Mouse (Mus musculus) ovary, postnatal 36 days (tissue): ENCODE measurements around the gene Smc1a.
A peak's percentile ranks its signal among the peaks of the same experiment; 100 is the strongest.

Experiments used
- DNase-seq: peaks from one replicate; pipeline ENCODE4 v3.0.0; 2022; ENCODE audit warnings: low spot score, mixed read lengths

Smc1a gene

DNA sequence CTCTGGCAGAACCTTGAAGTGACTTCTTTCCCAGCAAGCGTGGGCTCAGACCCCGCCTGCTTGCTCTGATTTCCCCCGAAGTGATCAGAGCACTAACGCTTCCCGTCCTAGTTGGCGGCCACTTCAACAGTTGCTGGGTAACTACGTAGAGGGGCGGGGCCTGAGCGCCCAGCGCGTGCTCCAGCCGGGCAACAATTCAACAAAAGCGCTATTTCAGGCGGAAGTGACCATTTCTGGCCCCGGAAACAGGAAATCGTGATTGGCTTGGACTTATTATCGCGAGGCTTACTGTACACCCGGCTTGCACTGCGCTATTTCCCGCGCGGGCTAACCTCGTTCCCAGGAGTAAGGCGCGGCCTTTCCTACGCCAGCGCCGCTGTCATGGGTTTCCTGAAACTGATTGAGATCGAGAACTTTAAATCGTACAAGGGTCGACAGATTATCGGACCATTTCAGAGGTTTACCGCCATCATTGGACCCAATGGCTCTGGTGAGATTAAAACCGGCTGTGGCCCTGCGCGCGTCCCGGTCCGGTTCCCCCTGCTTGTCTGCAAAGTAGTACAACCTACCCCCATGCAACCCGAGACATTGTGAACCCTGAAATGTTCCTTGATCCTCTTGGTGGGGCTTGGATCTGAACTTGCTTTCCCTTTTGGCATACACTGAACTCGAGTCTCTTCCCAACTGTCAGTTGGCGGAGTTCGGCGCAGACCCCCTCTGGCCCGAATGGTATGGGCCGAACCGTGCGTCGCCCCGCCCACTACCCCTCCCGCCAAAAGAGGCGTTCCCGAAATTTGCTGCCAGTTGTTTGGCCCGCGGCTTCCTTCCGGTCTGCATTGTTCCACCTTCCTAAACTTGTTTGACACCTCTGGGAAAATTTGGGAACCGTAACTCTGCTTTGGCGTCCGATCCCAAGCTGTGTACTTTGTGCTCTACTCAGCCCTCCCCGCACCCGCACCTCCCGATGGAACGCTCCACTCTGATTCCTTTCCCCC, at the start of gene Smc1a, which contains the start of gene Ribc1:
Smc1a (plus strand) TSS at position 278 of the 995 bp plus-strand sequence.
Ribc1 (minus strand) TSS at position 145 of the 995 bp plus-strand sequence.
- peak; percentile 85 for DNase-seq

DNA sequence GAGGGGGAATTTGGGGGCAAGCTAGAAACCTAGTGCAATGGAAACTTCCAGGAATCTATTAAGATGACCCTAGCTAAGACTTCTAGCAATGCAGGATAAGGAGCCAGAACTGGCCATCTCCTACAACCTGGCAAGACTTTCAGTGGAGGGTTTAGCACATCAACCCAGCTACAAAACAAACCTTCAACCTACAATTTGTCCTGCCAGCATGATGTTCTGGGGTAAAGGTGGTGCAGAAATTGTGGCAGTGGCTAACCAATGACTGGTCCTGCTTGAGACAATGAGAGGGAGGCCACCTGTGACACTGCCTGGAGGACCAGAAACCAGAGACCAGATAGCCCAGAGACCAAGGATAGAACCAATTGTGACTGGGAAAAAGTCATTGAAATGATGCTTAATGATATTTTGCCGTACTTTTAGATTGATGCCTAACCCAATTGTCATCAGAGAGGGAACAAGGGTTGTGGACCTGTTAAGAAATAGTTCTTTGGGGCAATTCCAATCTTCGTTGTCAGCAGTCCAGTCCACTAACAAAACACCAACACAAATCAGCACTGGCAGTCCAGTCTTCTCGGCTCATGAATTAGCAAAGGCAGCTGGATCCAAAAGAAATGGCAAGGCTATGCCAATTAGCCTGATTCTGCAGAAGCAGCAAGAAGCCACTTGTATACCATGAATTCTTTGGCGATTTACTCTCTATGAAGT, 17.1 kb upstream of the Smc1a start:
- no peak for DNase-seq

DNA sequence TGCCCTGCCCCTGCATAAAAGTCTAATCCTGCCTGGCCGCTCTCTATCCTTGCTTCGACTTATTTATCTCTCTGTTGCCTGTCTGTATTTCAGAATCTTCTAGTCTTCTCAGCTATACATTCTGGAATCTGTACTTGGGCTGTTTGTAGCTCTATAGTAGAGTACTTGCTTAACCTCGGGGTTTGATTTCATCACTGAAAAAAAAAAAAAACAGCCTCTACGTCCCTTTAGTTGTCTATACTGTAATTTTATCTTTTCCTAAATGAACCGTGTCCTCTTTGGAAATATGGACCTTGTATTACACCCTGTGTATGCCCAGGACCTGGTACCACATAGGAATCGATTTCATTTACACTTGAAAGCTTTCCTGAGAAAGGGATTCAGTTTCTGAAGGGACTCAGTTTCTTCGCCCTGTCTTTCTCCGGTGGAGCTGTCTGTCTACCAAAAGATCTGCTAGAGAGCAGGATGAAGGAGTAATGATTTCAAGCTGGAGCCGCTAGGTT, 15.0 kb upstream of the Smc1a start:
- DNase-seq = no peak

DNA sequence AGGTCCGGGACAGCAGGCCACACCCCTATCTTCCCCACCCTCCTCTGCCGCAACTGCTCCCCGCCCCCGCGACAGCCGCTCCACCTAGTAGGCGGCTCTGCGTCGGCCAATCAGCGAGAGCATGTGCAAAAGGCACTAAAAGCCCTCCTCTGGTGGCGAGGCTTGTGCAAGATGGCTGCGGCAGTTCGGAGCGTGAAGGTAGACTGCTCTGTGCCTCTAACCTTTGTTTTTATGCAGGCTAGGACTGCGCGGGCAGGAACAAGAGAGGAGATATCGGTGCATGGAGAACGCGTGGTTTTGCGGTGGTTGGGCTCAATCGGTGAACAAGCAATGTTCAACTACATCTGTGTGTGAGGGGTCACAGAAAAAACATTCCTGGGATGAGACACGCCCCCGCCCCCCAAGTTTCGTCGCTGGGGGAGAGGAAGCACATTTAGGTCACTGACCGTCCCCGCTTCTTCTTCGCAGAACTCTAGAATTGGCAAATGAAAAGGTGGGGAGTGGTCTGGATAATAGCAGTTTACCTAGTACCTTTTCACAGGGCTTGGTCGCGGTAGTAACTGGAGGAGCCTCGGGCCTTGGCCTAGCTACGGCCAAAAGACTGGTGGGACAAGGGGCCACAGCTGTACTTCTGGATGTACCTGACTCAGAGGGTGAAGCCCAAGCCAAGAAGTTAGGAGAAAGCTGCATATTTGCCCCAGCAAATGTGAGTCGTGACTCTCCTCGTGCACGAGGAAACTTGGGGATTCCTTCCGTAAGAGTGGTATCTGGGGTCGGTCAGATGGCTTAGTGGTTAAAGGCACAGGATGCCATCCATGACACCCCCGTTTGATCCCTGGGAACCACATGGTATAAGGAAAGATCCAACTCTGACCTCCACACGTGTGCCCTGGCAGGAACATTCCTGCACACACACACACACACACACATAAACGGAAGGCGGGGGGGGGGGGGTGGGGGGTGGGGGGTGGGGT, 14.2 kb upstream of the Smc1a start, which contains the start of gene Hsd17b10:
Hsd17b10 (plus strand) TSS at position 109 of the 974 bp plus-strand sequence.
- DNase-seq = peak; percentile 84

DNA sequence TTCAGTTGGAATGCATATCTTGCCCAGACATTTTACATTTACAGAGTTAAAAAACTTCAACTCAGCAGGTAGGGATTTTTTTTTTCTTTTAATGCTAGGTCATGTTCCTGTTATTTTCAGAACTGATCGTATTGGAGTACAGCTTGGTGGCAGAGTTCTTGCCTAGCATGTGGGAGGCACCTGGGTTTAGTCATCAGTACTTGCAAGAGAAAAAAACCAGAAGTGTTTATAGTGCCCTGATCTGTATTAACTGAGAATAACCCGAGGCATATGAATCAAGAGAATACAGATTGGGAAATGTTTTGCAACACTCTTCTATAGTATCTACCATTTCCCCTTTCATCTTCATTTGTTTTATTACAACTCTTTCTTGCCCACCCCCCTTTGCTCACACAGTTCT, 13.4 kb upstream of the Smc1a start:
- DNase-seq = no peak

DNA sequence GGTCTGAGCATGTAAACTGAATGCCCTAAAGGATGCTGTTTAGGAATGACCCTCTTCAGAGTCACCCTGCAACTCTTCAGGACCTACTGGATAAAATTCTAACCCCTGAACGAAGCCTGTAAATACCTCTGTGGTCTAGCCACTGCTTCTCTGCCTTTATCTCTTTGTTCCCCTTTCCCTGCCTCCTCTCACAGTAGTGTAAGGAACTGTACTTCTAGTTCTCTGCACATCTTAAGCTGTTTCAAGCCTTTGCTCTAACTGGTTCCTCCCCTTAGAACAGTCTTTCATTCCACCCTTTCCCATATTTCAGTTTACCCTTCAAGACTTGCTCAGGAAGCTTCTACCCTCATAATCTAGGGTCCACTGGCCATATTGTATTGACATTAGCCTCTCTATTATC, 8.4 kb upstream of the Smc1a start:
- DNase-seq = no peak

DNA sequence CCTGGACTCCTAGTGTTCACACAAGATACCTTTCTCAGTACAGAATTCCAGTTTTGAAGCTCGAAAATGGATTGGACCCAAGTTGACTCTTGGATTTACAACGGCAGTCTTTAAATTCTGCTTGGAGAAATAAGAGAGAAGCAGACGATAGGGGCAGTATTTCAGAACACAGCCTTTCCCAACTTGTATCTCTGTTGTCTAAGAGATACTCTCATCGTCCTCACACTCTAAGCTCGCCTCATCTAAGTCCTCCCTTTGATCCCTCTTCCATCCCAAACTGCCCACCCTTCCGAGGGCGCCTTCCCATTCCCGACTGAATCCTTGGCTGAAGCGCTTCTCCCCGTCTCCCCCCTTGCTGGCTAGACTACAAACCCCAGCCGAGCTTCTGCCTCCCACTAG, 477 bp upstream of the Smc1a start:
- DNase-seq = no peak

DNA sequence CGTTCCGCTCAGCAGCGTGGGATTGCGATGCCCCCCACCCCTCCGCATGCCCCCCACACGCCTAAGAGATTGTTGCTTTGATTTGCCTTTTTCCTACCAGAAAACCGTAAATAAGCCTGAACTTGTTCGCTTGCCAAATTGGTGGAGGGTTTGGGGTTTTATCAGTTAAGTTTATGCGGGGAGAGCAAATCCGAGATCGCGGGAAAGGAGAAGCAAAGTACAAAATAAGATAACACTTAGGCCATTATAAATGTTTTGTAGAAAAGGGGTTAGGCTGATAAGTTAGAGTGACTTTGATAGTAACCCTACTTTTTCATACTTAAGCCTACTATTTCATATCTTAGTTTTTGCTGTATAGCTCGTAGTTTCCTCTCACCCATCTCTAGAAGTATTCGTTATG, 958 bp downstream of the Smc1a start:
- no peak for DNase-seq

DNA sequence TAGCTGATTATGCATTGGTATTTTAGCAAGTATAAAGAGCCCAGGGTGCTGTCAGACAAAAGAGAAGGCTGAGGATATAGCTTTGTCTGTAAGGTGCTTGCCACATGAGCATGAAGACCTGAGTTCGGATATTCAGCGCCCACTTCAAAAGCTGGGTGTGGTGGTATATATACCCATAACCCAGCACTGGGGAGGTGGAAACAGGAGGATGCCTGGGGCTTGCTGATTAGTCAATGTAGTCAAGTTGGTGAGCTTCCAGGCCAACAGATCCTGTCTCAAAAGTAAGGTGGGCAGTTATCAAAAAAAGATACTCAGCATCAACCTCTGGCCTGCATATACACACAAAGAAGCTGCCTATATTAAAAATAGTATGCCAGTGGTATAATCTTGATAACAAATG, 3.1 kb downstream of the Smc1a start:
- DNase-seq = no peak

DNA sequence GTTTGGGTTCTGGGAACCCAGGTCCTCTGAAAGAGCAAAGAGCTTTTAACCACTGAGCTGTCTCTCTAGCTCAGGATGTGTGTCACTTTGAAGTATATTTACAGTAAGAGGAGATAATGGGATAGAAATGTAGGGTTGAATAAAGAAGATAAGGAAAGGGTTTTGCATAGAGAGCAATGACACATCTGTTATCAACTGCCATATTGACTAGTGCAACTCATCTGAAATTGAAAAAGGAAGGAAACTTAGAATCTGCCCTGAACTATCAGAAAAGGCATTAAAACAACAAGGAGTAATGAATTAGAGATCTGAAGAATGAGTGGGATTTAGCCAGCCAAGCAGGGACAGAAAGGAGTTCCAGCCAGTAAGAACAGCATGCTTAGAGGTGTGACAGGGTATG, 23.6 kb downstream of the Smc1a start:
- no peak for DNase-seq

DNA sequence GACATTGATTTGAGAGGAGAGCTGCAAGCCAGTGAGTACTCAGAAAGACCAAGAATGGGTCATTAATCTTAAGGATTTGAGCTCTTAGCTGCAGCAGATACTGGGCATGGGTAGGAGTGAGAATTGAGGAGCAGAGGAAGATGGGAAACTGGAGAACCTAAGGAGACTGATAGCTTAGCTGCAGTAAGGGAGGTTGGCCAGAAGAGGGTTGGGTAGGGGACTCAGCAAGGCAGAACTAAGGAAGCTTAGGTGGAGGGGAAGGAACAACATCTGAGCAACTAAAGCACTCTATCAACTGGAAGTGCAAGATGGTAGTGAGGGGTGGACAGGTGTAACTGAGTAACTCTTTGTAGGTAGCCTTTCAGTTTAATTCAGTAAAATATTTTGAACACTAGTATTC, 31.0 kb downstream of the Smc1a start:
- DNase-seq = no peak

DNA sequence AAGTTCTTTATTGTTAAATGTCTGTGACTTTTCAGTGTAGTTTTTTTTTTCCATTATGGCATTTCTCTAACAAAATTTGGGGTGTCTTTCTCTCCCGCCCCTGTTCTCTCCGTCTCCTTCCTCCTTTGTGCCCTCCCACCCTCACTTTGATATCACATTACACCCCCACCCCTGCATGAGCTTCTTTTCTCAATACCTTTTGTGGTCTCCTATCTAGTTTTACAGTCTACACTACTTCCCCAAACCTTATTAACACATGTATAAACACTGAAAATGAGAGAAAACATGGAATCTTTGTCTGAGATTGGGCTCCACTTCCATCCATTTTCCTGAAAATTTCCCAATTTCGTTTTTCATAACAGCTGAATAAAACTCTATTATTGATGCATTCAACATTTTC, 36.3 kb downstream of the Smc1a start:
- no peak for DNase-seq

DNA sequence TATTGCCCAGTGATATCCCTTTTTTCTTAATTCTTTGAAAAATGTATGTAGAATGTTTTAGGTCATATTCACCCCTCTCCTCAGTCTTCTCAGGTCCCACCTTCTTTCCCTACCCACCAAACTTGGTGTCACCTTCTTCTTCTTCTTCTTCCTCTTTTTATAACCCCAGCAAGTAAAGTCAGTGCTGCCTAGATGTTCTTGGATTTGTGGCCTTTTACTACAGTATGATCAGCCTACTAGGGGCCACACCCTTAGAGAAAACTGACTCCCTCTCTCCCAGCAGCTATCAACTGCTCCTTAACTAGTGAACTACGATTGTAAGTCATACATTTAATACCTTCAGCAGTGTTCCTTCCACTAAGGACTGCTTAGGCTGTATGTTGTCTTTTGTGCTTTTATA, 37.9 kb downstream of the Smc1a start:
- no peak for DNase-seq

DNA sequence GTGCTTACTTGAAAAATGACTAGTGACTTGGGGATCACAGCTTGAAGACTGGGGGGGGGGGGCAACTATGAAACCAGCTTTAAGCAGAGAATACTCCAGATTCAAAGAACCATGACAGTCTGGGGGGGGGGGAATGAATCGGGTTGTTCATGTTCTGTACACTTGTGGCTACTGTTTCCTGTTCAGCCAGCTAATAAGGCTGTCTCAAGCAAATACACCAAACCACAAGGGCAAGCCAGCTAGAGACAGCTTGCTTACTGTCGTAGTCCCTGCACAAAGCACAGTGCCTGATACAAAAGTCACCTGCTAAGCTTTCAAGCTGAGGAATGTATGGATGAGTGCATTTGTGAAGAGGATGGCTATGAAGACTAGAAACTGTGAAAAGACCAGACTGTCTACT, 49.4 kb downstream of the Smc1a start:
- DNase-seq = no peak

DNA sequence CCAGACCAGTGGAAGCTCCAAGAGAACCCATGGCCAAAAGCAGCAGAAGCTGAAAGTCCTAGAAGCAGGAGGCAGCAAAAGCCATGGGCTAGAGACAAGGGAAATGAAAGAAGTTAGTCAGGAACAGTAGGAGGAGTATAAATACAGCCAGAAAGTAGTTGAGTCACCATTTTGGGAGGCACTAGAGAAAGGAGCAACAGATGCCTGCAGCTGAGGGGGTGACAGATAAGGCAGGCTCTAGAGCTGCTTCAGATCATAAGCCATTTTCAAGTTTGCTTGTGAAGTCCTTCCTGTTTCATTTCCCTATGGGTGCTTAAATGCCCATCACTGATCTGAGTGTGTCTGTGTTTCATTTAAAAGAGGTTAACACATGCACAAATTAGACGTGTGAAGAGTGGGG, 51.6 kb downstream of the Smc1a start:
- no peak for DNase-seq

DNA sequence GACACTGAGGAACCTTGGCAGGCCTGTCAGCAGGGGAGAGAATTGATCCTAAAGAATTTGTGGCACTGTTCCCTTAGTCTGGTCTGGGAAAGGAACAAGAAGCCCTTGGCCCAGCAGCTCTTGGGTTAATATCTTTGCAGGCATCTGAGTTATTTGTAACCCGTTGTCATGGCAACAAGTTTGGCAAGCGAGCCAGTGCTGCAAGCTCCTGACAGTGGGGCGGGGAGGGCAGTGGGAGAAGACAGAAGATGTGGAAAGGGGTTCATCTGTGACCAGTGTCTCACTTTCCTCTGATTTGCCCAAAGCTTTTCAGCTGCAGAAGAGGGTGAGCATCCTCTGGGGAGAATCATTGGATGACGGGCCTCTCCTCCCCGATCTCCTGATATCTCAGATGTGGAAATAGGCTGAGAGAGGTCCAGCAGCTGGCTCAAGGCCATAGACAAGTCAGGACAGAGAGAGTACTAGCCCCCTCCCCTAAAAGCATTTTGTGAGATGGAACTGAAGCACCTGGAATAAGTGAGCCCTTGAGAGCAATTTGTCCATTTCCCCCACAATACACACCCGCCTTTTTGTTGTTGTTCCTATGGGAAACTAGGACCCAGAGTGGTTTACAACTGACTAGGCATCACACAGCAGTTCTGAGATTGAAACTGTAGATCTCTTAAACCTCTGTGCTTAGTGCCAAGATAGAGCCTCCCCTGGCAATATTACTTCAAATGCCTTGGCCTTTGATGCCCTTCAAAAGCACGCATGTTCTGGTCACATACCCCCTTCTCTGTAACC, 73.8 kb downstream of the Smc1a start:
- DNase-seq = peak; percentile 15

DNA sequence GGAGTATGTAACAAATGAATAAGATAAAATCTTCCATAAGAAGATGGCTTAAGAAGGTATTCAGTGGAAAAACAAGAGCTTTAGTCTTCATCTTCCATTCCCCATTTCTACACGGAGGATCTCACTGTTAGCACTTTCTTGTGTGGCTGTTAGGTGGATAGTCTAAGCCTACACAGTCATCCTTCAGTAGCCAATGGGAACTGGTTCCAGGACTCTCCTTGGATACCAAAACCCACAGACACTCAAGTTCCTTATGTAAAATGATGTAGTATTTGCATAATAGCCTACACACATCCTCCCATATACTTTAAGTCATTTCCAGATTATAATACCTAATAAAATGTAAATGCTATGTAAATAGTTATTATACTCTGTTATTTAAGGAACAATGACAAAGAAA, 81.3 kb downstream of the Smc1a start:
- DNase-seq = no peak
